Mouse (Mus musculus) lung, embryonic 15.5 days (tissue): ENCODE results near the gene Pagr1a. TPM values are rescaled to one million over a fixed set of nuclear protein-coding genes. Genes with fewer than 3 reads are reported as not detected.

ENCODE experiments used
- ATAC-seq: fragments of 200-750 bp; cut with Nextera tagmentation; 2 replicates; pipeline ENCODE4 v1.8.0; 2017; ENCODE audit warnings: moderate number of reproducible peaks, borderline replicate concordance; ENCODE audit not compliant: low FRiP score, low TSS enrichment; ENCODE audit errors: extremely low read depth
- H3K27ac ChIP-seq: fragments of 300-500 bp; sonication (generic); 2 replicates; pipeline ENCODE4 v1.5.1; 2015; ENCODE audit warnings: moderate library complexity, mild to moderate bottlenecking, inconsistent platforms
- H3K27me3 ChIP-seq: fragments of 300-500 bp; sonication (generic); 2 replicates; pipeline ENCODE4 v1.6.1; 2015; ENCODE audit warnings: inconsistent platforms
- H3K36me3 ChIP-seq: fragments of 300-500 bp; sonication (generic); 2 replicates; pipeline ENCODE4 v1.6.1; 2015; ENCODE audit warnings: inconsistent platforms
- H3K4me1 ChIP-seq: fragments of 300-500 bp; sonication (generic); 2 replicates; pipeline ENCODE4 v1.6.1; 2015; ENCODE audit warnings: inconsistent platforms
- H3K4me2 ChIP-seq: fragments of 300-500 bp; sonication (generic); 2 replicates; pipeline ENCODE4 v1.6.1; 2015; ENCODE audit warnings: inconsistent platforms, mild to moderate bottlenecking, moderate library complexity
- H3K4me3 ChIP-seq: fragments of 300-500 bp; sonication (generic); 2 replicates; pipeline ENCODE4 v1.5.1; 2015; ENCODE audit warnings: mild to moderate bottlenecking, inconsistent platforms
- H3K9ac ChIP-seq: fragments of 300-500 bp; sonication (generic); 2 replicates; pipeline ENCODE4 v1.6.1; 2015; ENCODE audit warnings: inconsistent platforms
- H3K9me3 ChIP-seq: fragments of 300-500 bp; sonication (generic); 2 replicates; pipeline ENCODE4 v1.6.1; 2016; ENCODE audit warnings: inconsistent platforms
- WGBS: fragments of 180-500 bp; shearing (Covaris S2); methylation state at CpG from one replicate; pipeline ENCODE4 v1.1.7; 2015; 5-methylcytosine and 5-hydroxymethylcytosine counted together
- polyA plus RNA-seq: library from polyadenylated mRNA; unstranded; fragments of >200 nt; fragmentation: Nextera tagmentation; extraction: Ambion mirVana; gene quantifications from 2 replicates; pipeline ENCODE4 v1.2.1, GENCODE M21; 2015

Pagr1a gene
- polyA plus RNA-seq, 1 experiment from 2014 or later, result 86.1 TPM

- ATAC-seq, result peak; percentile 16
- H3K9ac ChIP-seq, result peak overlapping the region; percentile 98
- no peaks in the 10 kb centered on the region for H3K9me3 ChIP-seq
- peak overlapping the region; percentile 86 for H3K4me3 ChIP-seq
- peaks cover 46% of the 10 kb centered on the region for H3K4me1 ChIP-seq
- peak overlapping the region; percentile 80 for H3K4me2 ChIP-seq
- H3K27ac ChIP-seq, result peak overlapping the region; percentile 99
- WGBS, result under 1% methylated on average over 24 of the region's 48 CpGs
- H3K27me3 ChIP-seq, result no peaks in the 10 kb centered on the region
- H3K36me3 ChIP-seq, result peaks cover 55% of the 10 kb centered on the region
Measured at GRCm38 (mm10) chr7:127026161-127026600, 9.0 kb upstream of the Pagr1a start.

GRCm38 (mm10) chr7:127025556-127026160 lies 8.5 kb upstream of the Pagr1a start:
- ATAC-seq, result no peak; the same call in 1 of the 2 replicates
- Histone ChIP-seq H3K4me3 (peak overlapping the region; percentile 86), H3K4me2 (peak overlapping the region; percentile 80), H3K27ac (peak overlapping the region; percentile 99), H3K27me3 (no peaks in the 10 kb centered on the region), H3K36me3 (peaks cover 50% of the 10 kb centered on the region), H3K9me3 (no peaks in the 10 kb centered on the region), H3K4me1 (peaks cover 51% of the 10 kb centered on the region), H3K9ac (peak overlapping the region; percentile 98)
- under 1% methylated on average over 65 of the region's 65 CpGs for WGBS

- peak; percentile 11; the same call in 1 of the 2 replicates for ATAC-seq
- Histone ChIP-seq H3K27me3 (no peaks in the 10 kb centered on the region), H3K9me3 (no peaks in the 10 kb centered on the region), H3K4me3 (peak overlapping the region; percentile 86), H3K36me3 (peaks cover 43% of the 10 kb centered on the region), H3K4me2 (peak overlapping the region; percentile 80), H3K9ac (peak overlapping the region; percentile 98), H3K27ac (peak overlapping the region; percentile 99), H3K4me1 (peaks cover 57% of the 10 kb centered on the region)
- under 1% methylated on average over 30 of the region's 30 CpGs for WGBS
Measured at GRCm38 (mm10) chr7:127024755-127025555, 7.8 kb upstream of the Pagr1a start.

GRCm38 (mm10) chr7:127023896-127024690 lies 6.9 kb upstream of the Pagr1a start:
- WGBS, result 19% methylated on average over 19 of the region's 19 CpGs
- H3K4me2 ChIP-seq, result peak overlapping the region; percentile 80
- peak overlapping the region; percentile 98 for H3K9ac ChIP-seq
- no peaks in the 10 kb centered on the region for H3K27me3 ChIP-seq
- ATAC-seq, result no peak
- peaks cover 66% of the 10 kb centered on the region for H3K4me1 ChIP-seq
- H3K27ac ChIP-seq, result 0 out of 2 replicates have a peak overlapping the region, but pooled peaks have one; percentile 99
- H3K36me3 ChIP-seq, result peaks cover 34% of the 10 kb centered on the region
- H3K9me3 ChIP-seq, result no peaks in the 10 kb centered on the region
- peak overlapping the region; percentile 86 for H3K4me3 ChIP-seq

GRCm38 (mm10) chr7:127023272-127023691 lies 6.1 kb upstream of the Pagr1a start:
- Histone ChIP-seq H3K4me2 (peak overlapping the region; percentile 80), H3K9me3 (no peaks in the 10 kb centered on the region), H3K27ac (no peak overlapping the region), H3K9ac (peak overlapping the region; percentile 98), H3K36me3 (peaks cover 26% of the 10 kb centered on the region), H3K4me1 (peaks cover 72% of the 10 kb centered on the region), H3K27me3 (no peaks in the 10 kb centered on the region), H3K4me3 (peak overlapping the region; percentile 86)
- ATAC-seq, result no peak
- WGBS, result 71% methylated on average over 13 of the region's 13 CpGs

- 74% methylated on average over 7 of the region's 7 CpGs for whole genome bisulfite sequencing
- Histone ChIP-seq H3K4me1 (peaks cover 72% of the 10 kb centered on the region), H3K27me3 (no peaks in the 10 kb centered on the region), H3K4me3 (no peak overlapping the region), H3K4me2 (peak overlapping the region; percentile 80), H3K9me3 (no peaks in the 10 kb centered on the region), H3K9ac (no peak overlapping the region), H3K27ac (peak overlapping the region; percentile 42; the same call in 1 of the 2 replicates), H3K36me3 (peaks cover 26% of the 10 kb centered on the region)
- no peak for ATAC-seq
Measured at GRCm38 (mm10) chr7:127022528-127023271, 5.5 kb upstream of the Pagr1a start.

GRCm38 (mm10) chr7:127021563-127022527 lies 4.7 kb upstream of the Pagr1a start:
- ATAC-seq, result no peak
- Histone ChIP-seq H3K4me3 (peak overlapping the region; percentile 47), H3K36me3 (peaks cover 26% of the 10 kb centered on the region), H3K4me1 (peaks cover 73% of the 10 kb centered on the region), H3K4me2 (peak overlapping the region; percentile 88), H3K27me3 (no peaks in the 10 kb centered on the region), H3K9ac (peak overlapping the region; percentile 56), H3K9me3 (no peaks in the 10 kb centered on the region), H3K27ac (peak overlapping the region; percentile 83)
- WGBS, result 40% methylated on average over 5 of the region's 5 CpGs

GRCm38 (mm10) chr7:127020901-127021562 lies 3.9 kb upstream of the Pagr1a start, which contains the start of the genes Gm42742 and Prrt2:
Gene Gm42742, minus strand, starts transcription at chr7:127021097.
Gene Prrt2, minus strand, starts transcription at chr7:127021211.
- peak within 1 kb of the TSS; percentile 88 for H3K4me2 ChIP-seq
- peaks cover 26% of the 10 kb centered on the region for H3K36me3 ChIP-seq
- H3K27ac ChIP-seq, result peak within 1 kb of the TSS; percentile 83
- peak within 1 kb of the TSS; percentile 56 for H3K9ac ChIP-seq
- H3K4me3 ChIP-seq, result peak within 1 kb of the TSS; percentile 47
- H3K27me3 ChIP-seq, result no peaks in the 10 kb centered on the region
- no peaks in the 10 kb centered on the region for H3K9me3 ChIP-seq
- ATAC-seq, result peak; percentile 39; the same call in 1 of the 2 replicates
- 2% methylated on average over 37 of the region's 37 CpGs for WGBS
- peaks cover 74% of the 10 kb centered on the region for H3K4me1 ChIP-seq

GRCm38 (mm10) chr7:127020491-127020890 lies 3.3 kb upstream of the Pagr1a start:
- ATAC-seq, result no peak
- peaks cover 29% of the 10 kb centered on the region for H3K36me3 ChIP-seq
- H3K27ac ChIP-seq, result peak overlapping the region; percentile 83
- H3K9ac ChIP-seq, result peak overlapping the region; percentile 56
- H3K4me2 ChIP-seq, result peak overlapping the region; percentile 88
- H3K27me3 ChIP-seq, result no peaks in the 10 kb centered on the region
- H3K4me1 ChIP-seq, result peaks cover 79% of the 10 kb centered on the region
- no peaks in the 10 kb centered on the region for H3K9me3 ChIP-seq
- peak overlapping the region; percentile 47 for H3K4me3 ChIP-seq
- WGBS, result 34% methylated on average over 5 of the region's 5 CpGs

- H3K4me1 ChIP-seq, result peaks cover 84% of the 10 kb centered on the region
- H3K36me3 ChIP-seq, result peaks cover 33% of the 10 kb centered on the region
- H3K27me3 ChIP-seq, result no peaks in the 10 kb centered on the region
- H3K27ac ChIP-seq, result peak overlapping the region; percentile 83; the same call in 1 of the 2 replicates
- ATAC-seq, result no peak
- H3K4me3 ChIP-seq, result peak overlapping the region; percentile 47
- peak overlapping the region; percentile 88 for H3K4me2 ChIP-seq
- no peaks in the 10 kb centered on the region for H3K9me3 ChIP-seq
- H3K9ac ChIP-seq, result peak overlapping the region; percentile 56
- 64% methylated on average over 3 of the region's 3 CpGs for WGBS
Measured at GRCm38 (mm10) chr7:127020031-127020430, 2.9 kb upstream of the Pagr1a start.
